Mouse (Mus musculus) thymus, adult 18-20 months (tissue): ENCODE data around the gene Galp.
"Not testable (repeated sequence)": the region's sequence is repeated elsewhere in the genome, so short reads cannot be mapped to it uniquely, and the experiment has no call there.

Experiments
- DNase-seq, 2 experiments: peaks; one replicate each; pipeline ENCODE4 v3.0.0; 2022; ENCODE audit warnings: mixed read lengths in 2 of 2

Galp gene

GRCm38 (mm10) chr7:6179013-6179412 lies 17.9 kb upstream of the Galp start:
- no peak for DNase-seq

GRCm38 (mm10) chr7:6182882-6183281 lies 14.0 kb upstream of the Galp start:
- DNase-seq, result no peak

- DNase-seq, result no peak
These were observed 13.1 kb upstream of the Galp start for GRCm38 (mm10) chr7:6183802-6184201.

- no peak for DNase-seq
These were observed 12.4 kb upstream of the Galp start for GRCm38 (mm10) chr7:6184521-6184920.

GRCm38 (mm10) chr7:6185391-6185790 lies 11.5 kb upstream of the Galp start:
- DNase-seq, result no peak

GRCm38 (mm10) chr7:6186176-6186575 lies 10.7 kb upstream of the Galp start:
- DNase-seq, result no peak

- no peak for DNase-seq
These were observed 10.1 kb upstream of the Galp start for GRCm38 (mm10) chr7:6186756-6187155.

GRCm38 (mm10) chr7:6189542-6189941 lies 7.3 kb upstream of the Galp start:
- DNase-seq, result no peak

- DNase-seq, result peak in 1 of 2 experiments; percentile 31
These were observed 5.5 kb upstream of the Galp start for GRCm38 (mm10) chr7:6191376-6191775.

- peak in 1 of 2 experiments; percentile 25 for DNase-seq
These were observed 2.8 kb upstream of the Galp start for GRCm38 (mm10) chr7:6194129-6194528.

- no peak for DNase-seq
These were observed 1.1 kb upstream of the Galp start for GRCm38 (mm10) chr7:6195777-6196176.

GRCm38 (mm10) chr7:6204200-6204599 lies 7.3 kb downstream of the Galp start:
- no peak for DNase-seq

- no peak for DNase-seq
These were observed 16.3 kb downstream of the Galp start for GRCm38 (mm10) chr7:6213144-6213543.

DNA sequence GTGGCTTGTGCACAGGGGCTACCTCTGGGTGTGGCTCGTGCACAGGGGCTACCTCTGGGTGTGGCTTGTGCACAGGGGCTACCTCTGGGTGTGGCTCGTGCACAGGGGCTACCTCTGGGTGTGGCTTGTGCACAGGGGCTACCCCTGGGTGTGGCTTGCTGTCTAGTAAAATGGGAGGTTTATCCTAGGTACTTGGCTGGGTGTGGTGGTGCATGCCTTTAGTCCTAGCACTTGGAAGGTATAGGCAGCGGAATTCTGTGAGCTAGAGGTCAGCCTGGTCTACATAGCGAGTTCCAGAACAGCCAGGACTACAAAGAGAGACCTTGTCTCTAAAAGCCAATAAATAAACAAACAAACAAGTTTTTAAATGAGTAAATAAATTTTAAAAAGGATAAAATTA lies 17.8 kb downstream of the Galp start:
- DNase-seq, result not testable (repeated sequence)

DNA sequence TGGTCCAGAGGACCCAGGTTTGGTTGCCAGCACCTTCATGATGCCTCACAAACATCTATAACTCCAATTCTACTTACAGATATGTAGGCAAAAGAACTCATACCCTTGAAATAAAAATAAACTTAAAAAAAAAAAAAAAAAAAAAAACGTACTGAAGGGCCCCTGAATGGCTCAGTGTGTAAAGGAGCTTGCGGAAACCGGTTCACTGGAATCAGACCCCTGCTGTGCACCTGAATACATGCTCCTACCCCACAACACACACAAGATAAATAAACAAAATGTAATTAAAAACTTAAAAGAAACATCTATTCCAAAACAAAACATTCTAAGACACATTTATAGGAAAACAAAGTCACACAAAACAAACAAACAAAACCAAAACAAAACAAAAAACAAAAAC lies 23.3 kb downstream of the Galp start:
- DNase-seq, result no peak

- DNase-seq, result no peak
These were observed 25.1 kb downstream of the Galp start, which contains the start of gene Zscan5b for GRCm38 (mm10) chr7:6221978-6222377. Gene Zscan5b, plus strand, starts transcription at chr7:6222278.

- DNase-seq, result not testable (repeated sequence)
These were observed 31.6 kb downstream of the Galp start for GRCm38 (mm10) chr7:6228491-6228890.

- no peak for DNase-seq
These were observed 42.9 kb downstream of the Galp start for GRCm38 (mm10) chr7:6239787-6240186.

GRCm38 (mm10) chr7:6240841-6241425 lies 44.0 kb downstream of the Galp start:
- peak in 1 of 2 experiments; percentile 4 for DNase-seq

- no peak for DNase-seq
These were observed 47.7 kb downstream of the Galp start for GRCm38 (mm10) chr7:6244361-6245292.

DNA sequence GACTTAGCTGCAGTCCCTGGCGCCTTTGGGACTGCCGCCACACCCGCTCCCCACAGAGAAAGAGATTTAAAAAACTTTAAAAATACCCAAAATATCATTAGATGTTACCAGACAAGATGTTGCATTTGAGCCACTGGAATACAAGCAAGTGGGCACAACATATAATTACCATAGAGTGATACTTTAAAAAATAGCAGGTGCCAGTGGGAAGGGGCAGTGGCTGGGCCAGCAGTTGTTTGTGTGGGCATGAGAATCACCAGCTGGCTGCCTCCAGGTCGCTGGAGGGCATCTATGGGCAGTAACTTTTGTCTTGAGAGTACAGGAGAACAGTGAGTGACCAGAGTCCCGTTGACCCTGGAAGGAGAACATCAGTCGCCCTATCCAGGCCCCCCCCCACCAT lies 55.5 kb downstream of the Galp start, which contains the start of gene Epp13:
TSS of gene Epp13 (plus strand) at position 301 of the 400 bp plus-strand sequence.
- no peak for DNase-seq

DNA sequence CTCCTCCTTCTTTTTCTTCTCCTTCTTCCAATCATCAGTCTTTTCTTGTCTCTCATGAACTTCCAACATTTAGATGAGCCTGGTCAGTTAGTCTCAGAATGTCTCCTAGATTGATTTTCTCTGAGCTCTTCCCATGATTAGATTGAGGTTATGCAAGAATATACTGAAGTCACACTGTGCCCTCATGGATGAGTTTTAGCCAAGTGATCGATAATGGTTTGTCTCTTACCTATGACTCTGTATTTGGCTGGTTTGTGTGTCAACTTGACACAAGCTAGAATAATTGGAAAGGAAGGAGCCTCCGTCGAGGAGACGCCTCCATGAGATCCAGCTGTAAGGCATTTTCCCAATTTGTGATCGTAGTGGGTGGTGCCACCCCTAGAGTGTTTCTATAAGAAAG lies 57.6 kb downstream of the Galp start:
- no peak for DNase-seq

DNA sequence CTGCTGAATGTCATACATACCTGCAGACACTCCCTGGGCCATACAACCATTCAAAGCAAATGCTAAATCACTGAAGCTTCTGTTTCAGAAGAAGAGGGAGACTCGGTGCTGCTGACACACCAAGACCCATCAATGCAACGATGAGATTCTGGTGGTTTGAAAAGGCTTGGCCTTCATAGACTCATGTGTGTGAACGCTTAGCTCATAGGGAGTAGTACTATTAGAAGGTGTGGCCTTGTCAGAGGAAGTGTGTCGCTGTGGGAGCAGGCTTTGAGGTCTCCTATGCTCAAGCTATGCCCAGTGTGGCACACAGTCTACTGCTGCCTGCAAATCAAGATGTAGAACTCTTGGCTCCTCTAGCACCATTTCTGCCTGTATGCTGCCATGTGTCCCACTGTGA lies 60.5 kb downstream of the Galp start:
- no peak for DNase-seq
